Mouse (Mus musculus) 3134 (cell line): ENCODE data around the gene Tbc1d2b.
A peak's percentile ranks its signal among the peaks of the same experiment; 100 is the strongest.

Experiments used
- DNase-seq: peaks from one replicate; pipeline ENCODE4 v3.0.0-alpha.2; 2011; ENCODE audit warnings: low spot score; ENCODE audit not compliant: insufficient read length; ENCODE audit errors: extremely low read depth

Tbc1d2b gene

DNA sequence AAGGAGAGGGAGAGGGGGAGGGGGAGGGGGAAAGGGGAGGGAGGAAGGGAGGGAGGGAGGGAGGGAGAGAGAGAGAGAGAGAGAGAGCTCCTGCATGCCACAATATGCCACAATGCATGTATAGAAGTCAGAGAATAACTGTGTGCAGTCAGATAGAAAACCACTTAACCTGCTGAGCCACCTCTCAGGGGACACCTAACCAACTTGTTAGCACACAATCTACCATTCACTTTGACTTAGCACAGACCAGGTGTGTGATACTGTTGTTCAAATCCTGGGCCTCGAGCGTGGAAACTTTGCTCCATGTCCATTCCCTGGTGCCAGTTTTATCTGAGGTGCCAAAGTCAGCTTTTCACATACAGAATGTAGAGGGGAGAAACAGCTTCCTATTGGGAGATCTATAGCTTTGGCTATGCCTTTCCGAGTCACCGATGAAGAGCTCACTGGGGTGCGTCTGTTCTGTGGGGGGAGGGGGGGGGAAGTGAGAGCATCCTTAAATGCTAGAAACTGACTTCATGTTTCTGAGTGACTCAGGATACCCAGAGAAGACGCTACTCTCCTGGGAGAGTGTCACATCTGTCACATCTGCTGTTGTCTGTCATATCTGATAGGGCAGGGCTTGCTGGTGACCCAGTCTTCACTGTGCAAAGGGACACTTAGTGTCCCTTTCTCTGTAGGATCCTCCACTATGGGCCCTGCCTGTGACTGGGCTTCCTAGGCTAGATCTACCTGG lies 88.8 kb downstream of the Tbc1d2b start:
- DNase-seq = no peak

- no peak for DNase-seq
These were observed 91.2 kb downstream of the Tbc1d2b start for GRCm38 (mm10) chr9:90179409-90179808.

GRCm38 (mm10) chr9:90173330-90173729 lies 97.3 kb downstream of the Tbc1d2b start:
- DNase-seq = peak; percentile 58

- peak; percentile 59 for DNase-seq
These were observed 97.9 kb downstream of the Tbc1d2b start for GRCm38 (mm10) chr9:90172528-90173321.

DNA sequence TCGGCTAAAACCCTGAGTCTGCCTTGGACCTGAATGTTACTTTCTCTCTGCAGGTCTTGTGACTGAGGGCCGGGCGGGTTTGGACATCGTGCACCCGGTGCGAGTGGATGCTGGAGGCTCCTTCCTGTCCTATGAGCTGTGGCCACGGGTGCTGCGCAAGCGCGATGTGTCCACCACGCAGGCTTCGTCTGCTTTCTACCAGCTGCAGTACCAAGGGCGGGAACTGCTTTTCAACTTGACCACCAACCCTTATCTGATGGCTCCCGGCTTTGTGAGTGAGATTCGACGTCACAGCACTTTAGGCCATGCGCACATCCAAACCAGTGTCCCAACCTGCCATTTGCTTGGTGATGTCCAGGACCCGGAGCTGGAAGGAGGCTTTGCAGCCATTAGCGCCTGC lies 99.2 kb downstream of the Tbc1d2b start:
- DNase-seq = no peak

DNA sequence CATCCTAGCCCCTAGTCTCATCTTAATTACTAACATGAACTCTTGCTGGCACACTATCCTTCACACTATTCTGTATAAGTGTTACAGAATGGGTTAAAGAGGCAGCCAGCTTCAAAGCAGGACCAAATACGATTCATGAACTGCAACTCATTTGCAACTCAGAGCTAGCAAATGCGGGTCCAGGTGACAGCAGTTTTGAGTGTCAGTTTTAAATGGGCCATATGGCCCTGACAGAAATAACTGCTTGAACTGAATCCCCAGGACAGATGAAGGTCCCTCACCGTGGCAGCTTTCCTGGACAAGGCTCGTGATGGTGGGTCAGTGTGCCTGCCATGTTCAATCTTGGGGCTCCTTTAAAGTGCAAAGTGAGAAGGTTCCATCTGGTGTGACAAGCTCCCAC lies 100.6 kb downstream of the Tbc1d2b start:
- DNase-seq = no peak

DNA sequence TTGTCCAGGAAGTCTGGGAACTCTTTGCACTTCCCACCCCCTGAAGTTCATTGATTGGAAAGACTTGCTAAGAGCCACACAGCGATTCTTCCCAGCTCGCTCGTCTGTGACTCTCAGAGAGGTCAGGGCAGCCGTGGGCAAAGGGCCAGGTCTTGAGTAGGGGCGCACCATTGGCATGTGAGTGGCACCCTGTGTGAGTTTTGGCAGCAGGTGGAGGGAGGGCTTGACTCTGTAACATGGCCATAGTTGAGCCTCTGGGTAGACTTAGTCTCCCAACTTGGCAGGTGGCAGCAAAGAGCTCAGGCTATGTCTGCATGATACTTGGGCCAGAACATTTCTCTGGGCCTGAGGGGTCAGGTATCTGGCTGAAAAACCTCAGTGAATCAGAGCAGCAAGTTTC lies 104.0 kb downstream of the Tbc1d2b start:
- DNase-seq = no peak

DNA sequence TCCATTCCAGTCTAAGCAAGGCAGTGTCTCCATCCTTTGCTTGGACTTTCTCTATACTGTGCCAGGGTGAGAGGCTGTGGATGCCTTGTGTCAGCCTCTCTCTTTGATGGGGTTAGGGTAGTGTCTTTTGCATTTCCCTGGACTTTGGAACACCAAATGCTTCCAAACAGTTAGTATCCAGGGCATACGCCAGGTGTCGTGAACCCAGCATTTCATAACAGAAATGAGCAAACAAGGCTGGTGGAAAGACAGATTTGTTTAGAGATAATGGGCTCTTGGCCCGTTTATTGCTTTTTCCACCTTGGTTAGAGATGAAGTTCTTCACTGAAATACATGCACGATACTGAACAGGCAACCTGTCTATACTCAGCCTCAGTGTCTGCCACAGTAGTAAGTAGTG lies 105.0 kb downstream of the Tbc1d2b start:
- no peak for DNase-seq

DNA sequence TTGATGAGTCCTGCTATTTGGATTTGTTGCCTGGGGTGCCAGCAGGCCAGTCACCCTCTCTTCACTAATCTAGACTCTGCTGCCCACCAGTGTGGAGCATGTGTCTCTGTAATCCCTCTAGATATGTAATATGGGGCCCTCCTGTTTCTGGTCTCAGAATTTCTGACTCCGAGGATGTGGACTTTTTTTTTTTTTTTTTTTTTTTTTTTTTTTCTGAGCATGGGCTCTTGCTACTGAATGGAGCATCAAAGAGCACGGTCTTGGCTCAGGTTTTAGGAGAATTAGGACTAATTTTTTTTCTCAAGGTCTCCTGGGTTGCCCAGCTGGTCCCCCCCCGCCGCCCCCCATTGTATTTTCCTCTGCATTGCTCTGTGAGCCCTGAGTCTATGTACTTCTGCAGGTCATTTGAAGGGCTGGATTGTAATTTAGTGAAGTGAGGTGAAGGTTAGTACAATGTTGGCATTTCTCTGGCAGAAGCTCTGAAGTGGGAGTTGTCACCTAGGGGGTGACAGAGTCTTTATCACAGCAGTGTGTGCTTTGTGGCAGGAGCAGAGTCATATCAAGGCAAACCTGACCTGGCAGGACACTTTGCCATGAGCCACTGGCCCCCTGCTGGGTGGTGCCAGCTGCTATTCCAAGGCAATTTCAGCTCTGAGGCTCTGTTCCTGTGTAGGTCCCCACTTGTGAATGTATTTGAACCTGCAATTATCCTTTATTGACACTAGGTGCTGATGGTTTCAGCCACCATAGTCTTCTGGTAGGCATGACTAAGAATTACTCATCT lies 105.7 kb downstream of the Tbc1d2b start:
- DNase-seq = no peak

DNA sequence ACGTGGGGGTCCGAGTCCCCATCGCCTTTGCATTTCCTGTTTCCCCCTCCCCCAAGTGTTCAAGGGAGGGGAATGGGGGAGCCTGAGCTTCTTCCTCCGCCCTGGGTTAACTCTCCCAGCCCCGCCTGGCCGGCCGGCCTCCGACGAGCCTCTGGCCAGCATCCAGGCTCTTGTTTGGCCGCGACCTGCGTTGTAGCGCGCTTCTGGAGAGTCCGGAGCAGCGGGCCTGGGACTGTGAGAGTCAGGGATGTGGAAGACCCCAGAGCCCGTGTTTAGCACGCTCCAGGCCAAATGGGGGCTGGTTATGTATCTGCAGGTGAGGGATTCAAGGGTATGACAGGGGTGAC lies 106.9 kb downstream of the Tbc1d2b start:
- DNase-seq = peak; percentile 62

DNA sequence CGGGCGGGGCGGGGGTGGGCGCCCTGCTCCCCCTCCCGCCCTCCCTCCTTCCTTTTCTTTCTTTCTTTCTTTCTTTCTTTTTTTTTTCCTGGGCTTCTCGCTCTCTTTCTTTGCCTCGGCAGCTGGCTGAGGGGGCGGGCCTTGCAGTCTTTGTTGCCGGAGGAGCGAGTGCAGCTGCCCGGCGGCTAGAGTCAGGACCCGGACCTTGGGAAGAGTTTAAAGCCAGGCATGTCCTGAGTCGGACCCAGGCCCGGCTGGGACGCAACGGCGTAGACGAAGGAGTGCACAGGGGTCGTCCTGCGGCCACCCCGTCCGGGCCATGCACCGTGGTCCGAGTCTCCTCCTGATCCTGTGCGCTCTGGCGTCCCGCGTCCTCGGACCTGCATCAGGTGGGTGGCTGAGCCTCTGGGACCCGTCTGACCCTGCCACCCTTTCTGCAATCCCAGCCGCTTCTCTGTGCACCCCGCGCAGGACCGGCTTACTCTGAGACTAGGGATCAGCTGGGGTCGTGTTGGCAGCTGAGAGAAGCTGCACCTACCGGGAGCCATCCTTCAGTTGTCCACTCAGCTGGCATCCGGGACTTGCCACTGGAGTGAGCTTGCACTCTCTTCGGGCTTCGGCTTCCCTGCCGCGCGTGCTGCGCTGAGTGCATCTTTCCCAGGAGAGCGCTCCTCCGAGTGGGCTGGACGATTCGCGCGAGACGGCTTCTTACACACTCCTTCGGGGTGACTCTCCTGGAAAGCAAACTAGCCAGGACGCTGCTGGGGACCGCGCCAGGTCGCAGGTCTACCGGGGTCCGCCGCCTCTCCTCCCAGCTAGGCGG lies 107.5 kb downstream of the Tbc1d2b start, which contains the start of gene Adamts7:
Gene Adamts7 (plus strand): TSS at position 144 of the 823 bp plus-strand sequence.
- DNase-seq = peak; percentile 70

DNA sequence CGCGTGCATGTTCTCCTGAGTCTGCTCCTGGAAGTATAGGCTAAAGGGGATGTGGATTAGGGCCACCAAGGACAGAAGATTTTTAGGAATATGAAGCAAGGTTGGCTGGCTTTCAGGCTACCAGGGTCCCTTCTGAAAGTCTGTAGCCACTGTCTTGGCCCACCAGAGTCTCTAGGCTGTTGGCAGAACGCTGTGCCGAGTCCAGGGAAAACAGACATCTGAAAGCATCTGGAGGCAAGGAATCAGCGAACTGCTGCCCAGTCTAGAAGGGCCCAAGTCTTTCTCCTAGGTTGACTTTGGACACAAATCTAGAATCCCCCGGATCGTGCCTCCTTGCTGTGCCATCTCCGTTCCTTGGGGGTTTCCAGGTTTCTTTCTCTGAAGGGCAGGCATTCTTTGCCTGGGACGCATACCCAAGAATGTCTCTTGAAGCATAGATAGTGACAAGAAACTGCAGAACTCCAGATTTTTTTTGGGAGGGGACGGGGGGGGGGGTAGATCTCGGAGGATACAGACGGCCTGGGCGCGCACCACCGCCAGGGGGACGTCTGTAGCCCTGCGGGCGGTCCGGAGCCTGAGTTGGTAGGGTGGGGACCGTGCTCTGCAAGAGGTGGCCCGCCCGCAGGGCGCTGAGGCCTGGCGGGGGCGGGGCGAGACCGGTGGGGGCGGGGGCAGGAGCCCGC lies 108.2 kb downstream of the Tbc1d2b start:
- DNase-seq = peak; percentile 74
